Mouse (Mus musculus): Measurements from ENCODE around the gene Olfr1099. TPM values are rescaled to one million over a fixed set of nuclear protein-coding genes. Genes with fewer than 3 reads are reported as not detected.

Gene Olfr1099
- not detected for total RNA-seq (2022)

DNA sequence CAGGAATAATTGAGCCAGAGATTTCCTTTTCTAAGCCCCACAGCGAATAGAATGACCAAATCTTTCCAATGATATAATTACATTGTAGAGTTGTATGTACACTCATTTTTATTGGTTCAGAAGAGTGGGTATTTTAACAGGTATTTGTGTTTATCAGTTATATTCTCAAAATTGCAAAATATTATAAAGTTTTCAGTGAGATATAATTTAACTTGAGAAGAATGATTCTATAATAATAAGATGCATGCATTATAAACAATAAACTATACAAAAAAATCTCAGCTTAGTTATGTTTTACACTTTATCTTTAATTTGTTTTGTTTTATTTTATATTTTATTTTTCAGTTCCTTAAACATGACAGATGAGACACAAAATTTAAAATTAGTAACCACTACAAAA, at the start of gene Olfr1099:
TSS of gene Olfr1099 (minus strand) at position 101 of the 400 bp plus-strand sequence.
- no peak for DNase-seq (ENCODE audit: low spot score in 2 of 2)

GRCm38 (mm10) chr2:86998098-86998497, 37.6 kb upstream of the Olfr1099 start, which contains the start of gene Olfr1102:
Gene Olfr1102, plus strand, starts transcription at chr2:86998398.
- DNase-seq (ENCODE audit: low spot score in 2 of 2), result no peak

GRCm38 (mm10) chr2:86991121-86991520, 30.6 kb upstream of the Olfr1099 start, which contains the start of gene Olfr1101:
Gene Olfr1101, minus strand, starts transcription at chr2:86991221.
- DNase-seq (ENCODE audit: low spot score in 2 of 2), result no peak

GRCm38 (mm10) chr2:86979854-86980253, 19.4 kb upstream of the Olfr1099 start, which contains the start of gene Olfr1100:
Gene Olfr1100, minus strand, starts transcription at chr2:86979954.
- no peak for DNase-seq (ENCODE audit: low spot score in 2 of 2)

- DNase-seq (ENCODE audit: low spot score in 2 of 2), result no peak
These were observed 33.9 kb downstream of the Olfr1099 start for GRCm38 (mm10) chr2:86926557-86926956.

DNA sequence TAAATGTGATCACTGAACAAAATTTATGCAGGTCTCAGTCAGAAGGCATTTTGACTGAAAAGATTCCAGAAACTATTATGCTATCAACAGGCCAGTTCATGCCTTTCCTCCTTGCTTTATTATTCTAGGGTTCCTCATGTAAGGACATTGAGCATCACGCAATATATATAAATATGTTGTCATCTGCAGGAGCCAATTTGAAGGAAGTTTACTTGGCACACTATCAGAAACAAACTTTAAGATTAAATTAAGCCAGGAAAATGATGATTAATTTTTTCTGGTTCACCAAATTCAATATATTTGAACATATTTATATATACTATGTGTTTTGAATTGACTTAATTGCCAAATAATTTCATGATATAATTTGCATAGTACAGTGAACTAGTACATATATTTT, 36.0 kb downstream of the Olfr1099 start, which contains the start of gene Olfr1098:
TSS of gene Olfr1098 (minus strand) at position 101 of the 400 bp plus-strand sequence.
- no peak for DNase-seq (ENCODE audit: low spot score in 2 of 2)

DNA sequence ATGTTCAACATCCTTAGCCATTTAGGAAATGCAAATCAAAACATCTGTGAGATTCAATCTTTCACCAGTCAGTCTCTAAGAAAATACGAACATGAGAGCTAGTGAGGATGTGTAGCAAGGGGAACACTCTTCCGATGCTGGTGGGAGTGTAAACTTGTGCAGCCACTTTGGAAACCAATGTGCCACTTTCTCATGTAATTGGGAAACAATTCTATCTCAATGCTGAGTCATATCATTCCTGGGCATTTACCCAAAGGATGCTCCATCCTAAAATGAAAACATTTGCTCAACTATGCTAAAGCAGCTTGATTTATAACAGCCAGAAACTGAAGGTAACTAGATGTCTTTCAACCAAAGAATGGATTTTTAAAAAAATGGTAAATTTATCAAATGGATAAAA, 54.8 kb downstream of the Olfr1099 start:
- DNase-seq (ENCODE audit: low spot score in 2 of 2), result no peak

Other genes starting within 250 kb of the Olfr1099 start
- gene Olfr1089, start 227.0 kb downstream of the Olfr1099 start, total RNA-seq (2022), result not detected
- not detected for gene Olfr1090, start 201.7 kb downstream of the Olfr1099 start, total RNA-seq (2022)
- gene Olfr1093, start 178.2 kb downstream of the Olfr1099 start, total RNA-seq (2022), result not detected
- gene Olfr141, start 150.7 kb downstream of the Olfr1099 start, total RNA-seq (2022), result not detected
- not detected for gene Olfr1094, start 136.0 kb downstream of the Olfr1099 start, total RNA-seq (2022)
- not detected for gene Olfr1095, start 109.0 kb downstream of the Olfr1099 start, total RNA-seq (2022)
- gene Gm13723, start 85.9 kb downstream of the Olfr1099 start, total RNA-seq (2022), result not detected
- not detected for gene Olfr1097, start 68.5 kb downstream of the Olfr1099 start, total RNA-seq (2022)
- gene Olfr1098, start 36.1 kb downstream of the Olfr1099 start, total RNA-seq (2022), result not detected
- not detected for gene Olfr1100, start 19.3 kb upstream of the Olfr1099 start, total RNA-seq (2022)
- not detected for gene Olfr1101, start 30.5 kb upstream of the Olfr1099 start, total RNA-seq (2022)
- not detected for gene Olfr1102, start 37.7 kb upstream of the Olfr1099 start, total RNA-seq (2022)
- not detected for gene Olfr1104, start 66.4 kb upstream of the Olfr1099 start, total RNA-seq (2022)
- gene Olfr1105, start 75.8 kb upstream of the Olfr1099 start, total RNA-seq (2022), result not detected
- gene Olfr1106, start 91.6 kb upstream of the Olfr1099 start, total RNA-seq (2022), result not detected
- gene Olfr1107, start 115.1 kb upstream of the Olfr1099 start, total RNA-seq (2022), result not detected
- not detected for gene Olfr1109, start 135.3 kb upstream of the Olfr1099 start, total RNA-seq (2022)
- gene Olfr259, start 153.9 kb upstream of the Olfr1099 start, total RNA-seq (2022), result not detected
- not detected for gene Olfr1110, start 179.6 kb upstream of the Olfr1099 start, total RNA-seq (2022)
- not detected for gene Olfr1111, start 191.9 kb upstream of the Olfr1099 start, total RNA-seq (2022)
- gene Olfr1112, start 227.1 kb upstream of the Olfr1099 start, total RNA-seq (2022), result not detected
- not detected for gene Olfr1113, start 248.3 kb upstream of the Olfr1099 start, total RNA-seq (2022)

Measured in layer of hippocampus, adult 8-10 months (tissue).